Comparison of ENCODE assay signal across 23 mouse cellular contexts in genomic region chr11:64537230-64537629, GRCm38 (mm10).
DNase-seq lines count a peak whose midpoint lies in the region; ATAC-seq and TF ChIP-seq lines count a peak whose summit lies in the region.
"Had no signal": no experiment of that assay in that cellular context is flagged by ENCODE, and none has a peak within 500 bp of the region (broad histone marks: within the 10 kb centered on the region; RNA-seq: fewer than 3 reads in every experiment).

No protein-coding gene starts in this region.

- no peak overlapping the region for H3K27ac ChIP-seq in heart, embryonic 12.5 days (ENCODE audit: poor library complexity, severe bottlenecking)
- no peak overlapping the region for H3K27ac ChIP-seq in heart, postnatal 0 days (ENCODE audit: low read depth)
- H3K27ac ChIP-seq: embryonic facial prominence, embryonic 10.5 days; forebrain, embryonic 15.5 days; layer of hippocampus, adult 2 months; limb, embryonic 10.5 days; liver, embryonic 14.5 days; macrophage; neural tube, embryonic 15.5 days had no signal

- no peak for ATAC-seq in heart, embryonic 12.5 days (ENCODE audit: insufficient number of reproducible peaks, low FRiP score)
- peak; percentile 49 for ATAC-seq in heart, postnatal 0 days (ENCODE audit: insufficient read depth, low read depth)
- ATAC-seq: forebrain, embryonic 15.5 days; hindbrain, embryonic 16.5 days had no signal

- no peak for TF ChIP-seq CTCF in heart, postnatal 0 days (IDR thresholded peaks at IDR 0.05; ENCODE audit: low read depth)

- no peaks in the 10 kb centered on the region for H3K9me3 ChIP-seq in heart, embryonic 12.5 days (replicated peaks)
- H3K9me3 ChIP-seq in heart, postnatal 0 days (replicated peaks; ENCODE audit: control insufficient read depth, low read length): no peaks in the 10 kb centered on the region
- H3K9me3 ChIP-seq: embryonic facial prominence, embryonic 10.5 days; forebrain, embryonic 15.5 days; limb, embryonic 10.5 days; neural tube, embryonic 15.5 days had no signal

- peaks cover 8% of the 10 kb centered on the region for H3K4me1 ChIP-seq in heart, embryonic 12.5 days (replicated peaks)
- no peaks in the 10 kb centered on the region for H3K4me1 ChIP-seq in heart, postnatal 0 days (ENCODE audit: control insufficient read depth, insufficient read depth)
- H3K4me1 ChIP-seq: forebrain, embryonic 15.5 days; neural tube, embryonic 15.5 days had no signal

- DNase-seq in heart, adult 18-20 months: peak; percentile 72 to 87
- DNase-seq in adipocyte (ENCODE audit: low spot score): peak; percentile 5
- peak; percentile 48 for DNase-seq in heart, postnatal 0 days (ENCODE audit: low spot score)
- DNase-seq in lung, postnatal 36 days: peak; percentile 51
- no peak for DNase-seq in cerebellum, adult 18-20 months
- no peak for DNase-seq in cerebellum, postnatal 14 days
- DNase-seq: adrenal gland, adult 8-10 months; cerebellum, adult 11 months; kidney, adult 18-20 months; kidney, postnatal 10 days; retina, postnatal 1 day; right cerebral cortex, postnatal 4 days; thymus, adult 18-20 months had no signal

- H3K4me3 ChIP-seq in heart, embryonic 12.5 days: no peak overlapping the region
- no peak overlapping the region for H3K4me3 ChIP-seq in heart, postnatal 0 days (ENCODE audit: low read depth, low read length)
- H3K4me3 ChIP-seq: embryonic facial prominence, embryonic 10.5 days; forebrain, embryonic 15.5 days; layer of hippocampus, adult 2 months; limb, embryonic 10.5 days; neural tube, embryonic 15.5 days had no signal

- no peaks in the 10 kb centered on the region for H3K36me3 ChIP-seq in heart, embryonic 12.5 days
- no peaks in the 10 kb centered on the region for H3K36me3 ChIP-seq in heart, postnatal 0 days (replicated peaks; ENCODE audit: control insufficient read depth, insufficient read depth, low read length)
- H3K36me3 ChIP-seq: embryonic facial prominence, embryonic 10.5 days; forebrain, embryonic 15.5 days; limb, embryonic 10.5 days; neural tube, embryonic 15.5 days had no signal

- no peaks in the 10 kb centered on the region for H3K27me3 ChIP-seq in heart, embryonic 12.5 days (replicated peaks)
- H3K27me3 ChIP-seq in heart, postnatal 0 days (ENCODE audit: control insufficient read depth, insufficient read depth, low read length): no peaks in the 10 kb centered on the region
- H3K27me3 ChIP-seq: forebrain, embryonic 15.5 days; neural tube, embryonic 15.5 days had no signal

- H3K4me2 ChIP-seq in heart, embryonic 12.5 days: no peak overlapping the region
- no peak overlapping the region for H3K4me2 ChIP-seq in heart, postnatal 0 days (ENCODE audit: low read depth, low read length)
- H3K4me2 ChIP-seq: forebrain, embryonic 15.5 days; midbrain, embryonic 11.5 days; neural tube, embryonic 15.5 days had no signal

- 81% methylated on average over 3 of the region's 3 CpGs for WGBS in heart, embryonic 12.5 days
- WGBS in heart, postnatal 0 days: 60% methylated on average over 3 of the region's 3 CpGs

- no peak overlapping the region for H3K9ac ChIP-seq in heart, embryonic 12.5 days
- H3K9ac ChIP-seq in heart, postnatal 0 days (replicated peaks; ENCODE audit: low read depth, low read length): no peak overlapping the region
- H3K9ac ChIP-seq: forebrain, embryonic 15.5 days; liver, embryonic 14.5 days; neural tube, embryonic 15.5 days had no signal

- 0 out of 2 replicates have a peak, but pooled peaks have one; percentile 65 for TF ChIP-seq EP300 in heart, postnatal 0 days (IDR thresholded peaks at IDR 0.05; ENCODE audit: low read depth)

Comparison
In these comparisons a context has a peak if more than half of its experiments do, and no peak if none do; other contexts are left out.
1. DNase-seq: peak in heart, adult 18-20 months (2 of 2), adipocyte (single experiment), heart, postnatal 0 days (single experiment) and lung, postnatal 36 days (single experiment); none in cerebellum, adult 18-20 months (0 of 2) and cerebellum, postnatal 14 days (0 of 2).